Comparison of ENCODE assay signal across 22 mouse cellular contexts in genomic region chr16:28868864-28869263, GRCm38 (mm10).
DNase-seq lines count a peak whose midpoint lies in the region; ATAC-seq and TF ChIP-seq lines count a peak whose summit lies in the region.
"Had no signal": no experiment of that assay in that cellular context is flagged by ENCODE, and none has a peak within 500 bp of the region (broad histone marks: within the 10 kb centered on the region; RNA-seq: fewer than 3 reads in every experiment).

No protein-coding gene starts in this region.

- H3K4me3 ChIP-seq in liver, adult 2 months (ENCODE audit: insufficient read depth, low read depth, low read length): no peak overlapping the region
- H3K4me3 ChIP-seq in lung, postnatal 0 days (ENCODE audit: low read depth, low read length): no peak overlapping the region
- H3K4me3 ChIP-seq in lung, adult 2 months (replicated peaks; ENCODE audit: extremely low read depth, low read depth, low read length): no peak overlapping the region
- H3K4me3 ChIP-seq in limb, embryonic 13.5 days: no peak overlapping the region
- H3K4me3 ChIP-seq: embryonic facial prominence, embryonic 13.5 days; heart, embryonic 13.5 days; hindbrain, embryonic 12.5 days had no signal

- H3K4me2 ChIP-seq in lung, postnatal 0 days (replicated peaks; ENCODE audit: low read depth, low read length): no peak overlapping the region
- H3K4me2 ChIP-seq in limb, embryonic 13.5 days (replicated peaks): no peak overlapping the region
- H3K4me2 ChIP-seq: embryonic facial prominence, embryonic 13.5 days; heart, embryonic 13.5 days; hindbrain, embryonic 12.5 days had no signal

- H3K9ac ChIP-seq in liver, adult 2 months (ENCODE audit: low read depth, low read length): no peak overlapping the region
- H3K9ac ChIP-seq in lung, postnatal 0 days (replicated peaks; ENCODE audit: low read depth): no peak overlapping the region
- no peak overlapping the region for H3K9ac ChIP-seq in limb, embryonic 13.5 days
- H3K9ac ChIP-seq: embryonic facial prominence, embryonic 13.5 days; heart, embryonic 13.5 days; hindbrain, embryonic 12.5 days had no signal

- H3K27ac ChIP-seq in liver, adult 2 months (replicated peaks; ENCODE audit: insufficient read depth, low read depth, low read length): no peak overlapping the region
- 0 out of 2 replicates have a peak overlapping the region, but pooled peaks have one; percentile 14 for H3K27ac ChIP-seq in lung, postnatal 0 days (ENCODE audit: low read length)
- H3K27ac ChIP-seq in limb, embryonic 13.5 days: peak overlapping the region; percentile 33; the same call in 1 of the 2 replicates
- H3K27ac ChIP-seq: embryonic facial prominence, embryonic 13.5 days; heart, embryonic 13.5 days; hindbrain, embryonic 12.5 days had no signal

- ATAC-seq in lung, postnatal 0 days: peak; percentile 80
- ATAC-seq in limb, embryonic 13.5 days (ENCODE audit: low FRiP score, low read depth): no peak
- ATAC-seq: CD4-positive, CD25-positive, alpha-beta regulatory T cell, adult 4 months; forebrain, embryonic 14.5 days had no signal

- peak; percentile 80 for TF ChIP-seq EP300 in lung, postnatal 0 days (IDR thresholded peaks at IDR 0.05)

- H3K79me2 ChIP-seq in liver, adult 2 months (ENCODE audit: control insufficient read depth, insufficient read depth, low read length): peaks cover 34% of the 10 kb centered on the region

- DNase-seq in embryo, embryonic 10 days (ENCODE audit: low spot score): peak; percentile 17
- DNase-seq in embryo, embryonic 10.5 days (ENCODE audit: low spot score): no peak
- DNase-seq in liver, adult 2 months (ENCODE audit: extremely low read depth, low read depth, low spot score): peak; percentile 38
- no peak for DNase-seq in liver
- peak; percentile 23 for DNase-seq in lung, postnatal 0 days (ENCODE audit: low spot score)
- DNase-seq in lung, adult 2 months: no peak
- no peak for DNase-seq in T-cell, adult 2 months (ENCODE audit: low spot score)
- DNase-seq: adrenal gland, postnatal 10 days; B cell, adult 2 months; cerebellum, adult 11 months; cerebellum, adult 8-10 months; cerebellum, postnatal 14 days; gastrocnemius, postnatal 36 days; heart, adult 11 months; heart, postnatal 36 days had no signal

- H3K9me3 ChIP-seq in lung, postnatal 0 days (ENCODE audit: low read length): no peaks in the 10 kb centered on the region
- H3K9me3 ChIP-seq in limb, embryonic 13.5 days: no peaks in the 10 kb centered on the region
- H3K9me3 ChIP-seq: embryonic facial prominence, embryonic 13.5 days; heart, embryonic 13.5 days; hindbrain, embryonic 12.5 days had no signal

- no peaks in the 10 kb centered on the region for H3K27me3 ChIP-seq in liver, adult 2 months (ENCODE audit: control insufficient read depth, insufficient read depth, low read length)
- no peaks in the 10 kb centered on the region for H3K27me3 ChIP-seq in lung, postnatal 0 days (replicated peaks; ENCODE audit: insufficient read depth, low read length)
- H3K27me3 ChIP-seq in limb, embryonic 13.5 days: no peaks in the 10 kb centered on the region
- H3K27me3 ChIP-seq: embryonic facial prominence, embryonic 13.5 days; heart, embryonic 13.5 days had no signal

- H3K4me1 ChIP-seq in liver, adult 2 months (ENCODE audit: control insufficient read depth, insufficient read depth, low read length): no peaks in the 10 kb centered on the region
- H3K4me1 ChIP-seq in lung, postnatal 0 days (ENCODE audit: insufficient read depth, low read depth, low read length): no peaks in the 10 kb centered on the region; the same call in 1 of the 2 replicates
- H3K4me1 ChIP-seq in lung, adult 2 months (ENCODE audit: control insufficient read depth, insufficient read depth, low read length): no peaks in the 10 kb centered on the region
- peaks cover 58% of the 10 kb centered on the region for H3K4me1 ChIP-seq in limb, embryonic 13.5 days

- no peak for TF ChIP-seq POLR2A in liver, adult 2 months (IDR thresholded peaks at IDR 0.05; ENCODE audit: extremely low read depth, insufficient read depth, low read length)
- TF ChIP-seq POLR2A in lung, adult 2 months (IDR thresholded peaks at IDR 0.05; ENCODE audit: borderline replicate concordance, extremely low read depth, low read depth, low read length): no peak

- 79% methylated on average over 9 of the region's 9 CpGs for WGBS in liver, adult 2 months
- 60% methylated on average over 9 of the region's 9 CpGs for WGBS in lung, postnatal 0 days
- WGBS in lung, adult 2 months: 81% methylated on average over 9 of the region's 9 CpGs
- WGBS in limb, embryonic 13.5 days: 42% methylated on average over 9 of the region's 9 CpGs

- no peak for TF ChIP-seq CTCF in liver, adult 2 months (IDR thresholded peaks at IDR 0.05; ENCODE audit: low read depth, low read length)
- TF ChIP-seq CTCF in lung, postnatal 0 days (IDR thresholded peaks at IDR 0.05): no peak
- no peak for TF ChIP-seq CTCF in lung, adult 2 months (IDR thresholded peaks at IDR 0.05; ENCODE audit: insufficient read depth, low read length)

- no peaks in the 10 kb centered on the region for H3K36me3 ChIP-seq in liver, adult 2 months (ENCODE audit: control insufficient read depth, insufficient read depth, low read length)
- no peaks in the 10 kb centered on the region for H3K36me3 ChIP-seq in lung, postnatal 0 days (ENCODE audit: insufficient read depth, low read length)
- H3K36me3 ChIP-seq in limb, embryonic 13.5 days: no peaks in the 10 kb centered on the region
- H3K36me3 ChIP-seq: embryonic facial prominence, embryonic 13.5 days; G1E; heart, embryonic 13.5 days; hindbrain, embryonic 12.5 days had no signal

Comparison
In these comparisons a context has a peak if more than half of its experiments do, and no peak if none do; other contexts are left out.
1. DNase-seq: peak in embryo, embryonic 10 days (single experiment), liver, adult 2 months (single experiment) and lung, postnatal 0 days (single experiment); none in embryo, embryonic 10.5 days (single experiment), liver (single experiment), lung, adult 2 months (single experiment) and T-cell, adult 2 months (single experiment).